Mouse (Mus musculus) T-helper 17 cell (primary cell): ENCODE results near the gene P3h4.

ENCODE experiments used
- in situ Hi-C, 2 experiments: fragments of 300-600 bp; cut with MboI, MseI; formaldehyde crosslinking; loops; 1 replicate in 1 of 2; 2 replicates in 1 of 2; pipeline ENCODE4 v1.15.1; 2025; ENCODE audit warnings: high pct_unique_total_duplicates in 2 of 2

Gene P3h4

DNA sequence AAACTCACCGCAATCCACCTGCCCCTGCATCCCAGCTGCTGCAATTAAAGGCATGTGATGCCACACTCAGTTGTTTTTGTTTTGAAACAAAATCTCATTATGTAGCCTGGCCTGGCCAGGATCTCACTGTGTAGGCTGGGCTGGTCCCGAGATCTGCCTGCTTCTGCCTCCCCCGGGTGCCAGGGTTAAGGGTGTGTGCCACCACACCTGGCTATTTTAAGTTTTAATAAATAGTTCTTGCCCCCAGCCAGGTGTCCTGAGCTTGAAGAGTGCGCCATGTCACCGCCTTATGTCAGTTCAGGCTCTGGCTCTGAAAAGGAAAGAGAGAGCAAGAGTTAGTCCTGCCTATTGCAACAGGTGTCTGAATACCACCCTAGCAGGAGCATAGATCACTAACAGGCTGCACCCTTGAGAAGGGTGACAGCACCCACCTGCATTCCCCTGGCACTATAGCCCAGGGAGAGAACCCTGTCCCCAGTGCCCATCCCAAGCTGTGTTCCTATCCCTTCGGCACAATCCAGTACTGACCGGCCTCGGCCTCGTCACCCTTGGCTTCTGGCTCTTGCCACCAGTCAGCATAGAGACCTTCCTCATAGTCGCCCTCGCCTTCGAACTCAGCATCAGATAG lies 5.7 kb downstream of the P3h4 start:
- in situ Hi-C loops = no loop called here

DNA sequence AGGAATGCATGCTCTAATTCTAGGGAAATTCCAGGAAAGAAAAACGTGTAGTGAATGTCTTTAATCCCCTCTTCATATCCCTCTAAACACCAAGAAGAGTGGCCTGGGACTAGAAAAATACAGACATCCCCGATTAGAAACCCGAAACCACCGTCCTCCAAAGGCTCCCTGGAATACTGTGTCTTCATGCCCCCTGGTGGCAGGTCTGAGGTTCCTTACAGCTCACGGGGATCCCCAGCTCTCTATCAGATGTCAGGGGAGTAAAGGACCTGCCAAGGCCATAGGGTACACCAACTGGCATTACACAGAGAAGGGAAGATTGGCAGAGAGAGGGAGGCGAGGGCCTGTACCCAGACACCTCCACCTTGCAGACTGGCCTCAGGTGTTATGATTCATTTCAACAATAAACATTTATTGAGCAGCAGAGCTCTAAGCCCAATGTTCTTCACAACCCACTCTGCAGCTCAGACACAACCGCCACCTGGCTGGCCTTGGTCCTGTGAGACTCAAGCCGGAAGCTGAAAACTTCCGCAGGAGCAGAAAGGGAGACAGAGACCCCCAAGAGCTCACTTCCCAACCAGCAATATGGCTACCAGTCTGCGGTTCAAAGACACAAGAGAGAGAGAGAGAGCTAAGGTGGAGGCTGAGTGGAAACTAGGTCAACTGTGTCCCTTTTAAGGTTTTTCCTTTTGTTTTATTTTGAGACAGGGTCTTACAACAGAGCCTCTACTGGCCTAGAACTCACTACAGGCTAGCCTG lies 6.4 kb downstream of the P3h4 start:
- in situ Hi-C loops = no loop called here

DNA sequence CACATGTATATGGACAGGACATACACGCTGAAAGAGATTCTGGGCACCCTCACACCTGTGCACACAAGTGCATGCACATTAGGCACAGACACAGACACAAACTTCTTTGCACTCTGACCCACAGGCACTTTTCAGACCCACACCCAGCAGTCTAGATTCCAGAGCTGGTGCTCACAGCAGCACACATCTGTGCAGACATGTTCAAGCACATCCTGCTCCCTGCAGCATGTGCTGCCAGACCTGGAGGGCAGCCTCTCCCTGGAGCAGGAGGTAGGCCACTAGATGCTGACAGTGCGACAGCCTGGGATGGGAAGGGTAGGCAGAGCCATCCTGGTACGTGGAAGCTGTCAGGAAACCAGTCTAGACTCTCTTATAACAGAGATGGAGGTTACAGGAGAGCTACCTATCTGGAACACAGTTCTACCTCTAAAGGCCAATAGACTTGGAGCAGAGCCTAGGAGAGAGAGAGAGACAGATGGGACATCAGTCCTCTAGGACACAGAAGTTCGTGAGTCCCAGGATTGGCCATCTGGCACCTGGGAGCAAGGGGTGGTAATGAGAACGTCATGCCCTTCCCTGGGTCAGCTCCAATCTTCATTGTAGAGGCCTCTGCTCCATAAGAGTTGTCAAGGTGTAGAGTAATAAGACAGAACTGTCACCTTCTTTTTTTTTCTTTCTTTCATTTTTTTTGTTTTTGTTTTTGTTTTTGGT lies 7.5 kb downstream of the P3h4 start:
- in situ Hi-C loops = no loop called here

DNA sequence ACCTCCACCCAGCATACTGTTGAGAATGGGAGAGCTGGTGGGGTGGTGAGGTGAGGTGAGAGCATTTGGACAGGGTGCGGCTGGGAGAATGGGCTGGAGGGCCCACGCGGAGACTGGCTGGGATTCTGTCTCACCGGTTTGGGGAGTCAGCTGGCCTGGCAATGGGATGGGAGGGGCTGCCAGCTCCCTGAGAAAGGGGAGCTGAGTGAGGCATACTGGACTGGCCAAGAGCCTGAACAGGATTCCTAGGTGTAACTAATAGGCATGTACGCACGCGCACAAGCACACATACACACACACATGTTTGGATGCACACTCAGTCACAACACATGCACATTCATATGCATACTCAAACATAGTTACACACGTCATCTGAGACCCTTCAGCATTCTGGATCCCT lies 8.4 kb downstream of the P3h4 start:
- in situ Hi-C loops = no loop called here

DNA sequence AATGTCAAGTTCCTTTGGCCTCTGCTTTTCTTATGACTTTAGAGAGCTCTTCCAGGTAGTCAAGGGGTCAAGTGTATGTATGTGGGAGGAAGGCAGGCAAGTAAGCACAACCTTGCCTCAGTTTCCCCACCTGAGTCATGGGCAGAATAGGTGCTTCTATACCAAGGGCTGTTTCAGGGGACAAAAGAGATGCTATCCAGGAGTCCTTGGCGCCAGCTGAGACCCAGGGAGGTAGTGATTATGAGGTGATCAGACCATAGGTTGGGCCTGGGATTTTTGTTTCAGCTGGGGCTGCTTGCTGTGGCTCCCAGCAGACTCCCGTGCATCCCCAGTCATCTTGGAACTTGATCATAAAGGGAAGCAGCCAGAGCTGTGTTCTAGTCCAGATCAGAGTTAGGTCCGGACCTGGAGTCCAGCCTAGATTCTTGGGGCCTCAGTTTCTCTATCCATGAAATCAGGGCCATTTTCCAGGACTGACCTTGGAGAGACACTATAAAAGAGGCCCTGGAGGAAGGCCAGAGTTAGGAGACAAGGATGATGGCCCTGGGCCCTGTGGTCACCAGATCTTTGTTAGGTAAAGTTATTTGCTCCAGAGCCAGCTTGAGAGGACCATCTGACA lies 10.1 kb downstream of the P3h4 start:
- in situ Hi-C loops = no loop called here

DNA sequence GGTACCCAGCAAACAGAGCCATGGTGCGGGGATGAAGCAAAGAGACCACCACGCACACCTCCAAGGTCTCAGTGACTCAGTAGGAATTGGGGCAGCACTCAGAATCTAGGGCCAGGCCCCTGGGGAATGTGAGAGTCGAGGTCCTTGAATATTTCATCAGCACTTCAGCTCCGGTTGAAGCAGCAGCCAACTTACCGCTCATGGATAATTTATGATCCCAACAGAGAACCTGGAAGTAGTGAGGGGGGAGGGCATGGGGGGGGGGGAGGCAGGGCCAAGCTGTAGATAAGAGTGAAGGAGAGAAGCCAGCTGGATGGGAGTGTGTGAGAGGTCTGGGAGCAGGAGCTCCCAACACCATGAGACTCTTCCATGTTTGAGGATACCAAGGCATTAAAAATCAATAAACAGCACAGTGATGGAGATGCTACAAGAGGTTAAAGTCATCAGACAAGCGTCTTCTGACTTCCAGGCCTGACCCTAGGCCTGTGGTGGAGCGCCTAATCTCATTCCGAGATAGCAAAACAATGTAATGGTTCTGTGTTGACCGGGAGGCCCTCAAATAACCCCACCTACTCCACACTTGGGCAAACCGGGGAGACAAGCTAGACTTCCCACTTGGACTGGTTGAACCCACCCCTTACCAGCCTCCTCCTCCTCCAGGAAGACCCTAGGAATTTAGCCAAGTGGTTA lies 11.0 kb downstream of the P3h4 start:
- in situ Hi-C loops = no loop called here

DNA sequence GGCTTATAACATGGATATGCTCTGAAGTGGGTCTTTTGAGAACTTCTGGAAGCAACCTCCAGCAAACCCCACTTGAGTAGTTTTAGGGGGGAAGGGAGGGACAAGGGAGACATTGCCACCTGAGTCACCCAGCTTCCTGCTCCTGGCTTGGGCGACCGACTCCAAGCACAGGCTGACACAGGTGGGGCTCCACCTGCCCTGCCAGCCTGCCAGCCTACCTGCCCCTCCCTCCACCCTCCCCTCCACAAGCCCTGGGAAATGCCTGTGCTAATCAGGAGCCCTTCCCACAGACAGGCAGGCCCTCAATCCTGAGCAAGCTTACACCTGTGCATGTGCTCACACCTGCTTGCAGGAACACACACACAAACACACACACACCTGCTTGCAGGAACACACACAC lies 12.0 kb downstream of the P3h4 start:
- in situ Hi-C loops = no loop called here

DNA sequence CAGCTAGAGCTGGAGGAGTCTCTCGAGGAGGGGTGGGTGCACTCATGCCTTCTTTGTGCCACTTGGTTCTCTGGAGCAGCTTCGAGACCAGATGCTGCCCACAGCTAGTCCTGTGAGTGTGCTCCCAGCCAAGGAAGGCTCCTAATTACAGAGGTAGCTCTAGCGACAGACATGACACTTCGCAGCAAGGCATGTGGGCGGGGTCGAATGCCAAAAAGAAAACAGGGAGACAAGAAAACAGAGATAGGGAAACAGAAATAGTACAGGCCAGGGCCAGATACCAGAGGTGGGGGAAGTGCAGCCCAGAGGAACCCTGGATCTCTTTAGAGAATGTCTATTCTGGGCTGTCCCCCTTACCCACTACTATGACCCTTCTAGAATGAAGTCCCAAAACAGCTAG lies 12.4 kb downstream of the P3h4 start:
- in situ Hi-C loops = no loop called here

DNA sequence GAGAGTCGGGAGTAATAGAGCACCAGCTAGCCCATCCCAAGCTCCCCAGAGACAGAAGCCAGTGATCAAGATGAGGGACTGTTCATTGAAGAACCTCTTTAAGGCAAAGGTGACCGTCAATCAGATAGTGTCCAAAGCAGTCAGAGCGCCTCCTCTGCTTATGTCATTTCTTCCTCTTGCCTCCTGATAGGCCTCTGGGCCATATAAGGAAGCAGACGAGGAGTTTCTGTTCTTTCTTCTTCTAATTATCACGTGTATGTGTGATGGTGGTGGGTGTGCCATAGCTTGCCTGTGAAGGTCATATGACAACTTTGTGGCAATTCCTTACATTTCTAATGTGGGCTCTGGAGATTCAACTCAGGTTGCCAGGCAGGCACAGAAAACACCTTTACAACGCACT lies 13.8 kb downstream of the P3h4 start:
- in situ Hi-C loops = no loop called here

DNA sequence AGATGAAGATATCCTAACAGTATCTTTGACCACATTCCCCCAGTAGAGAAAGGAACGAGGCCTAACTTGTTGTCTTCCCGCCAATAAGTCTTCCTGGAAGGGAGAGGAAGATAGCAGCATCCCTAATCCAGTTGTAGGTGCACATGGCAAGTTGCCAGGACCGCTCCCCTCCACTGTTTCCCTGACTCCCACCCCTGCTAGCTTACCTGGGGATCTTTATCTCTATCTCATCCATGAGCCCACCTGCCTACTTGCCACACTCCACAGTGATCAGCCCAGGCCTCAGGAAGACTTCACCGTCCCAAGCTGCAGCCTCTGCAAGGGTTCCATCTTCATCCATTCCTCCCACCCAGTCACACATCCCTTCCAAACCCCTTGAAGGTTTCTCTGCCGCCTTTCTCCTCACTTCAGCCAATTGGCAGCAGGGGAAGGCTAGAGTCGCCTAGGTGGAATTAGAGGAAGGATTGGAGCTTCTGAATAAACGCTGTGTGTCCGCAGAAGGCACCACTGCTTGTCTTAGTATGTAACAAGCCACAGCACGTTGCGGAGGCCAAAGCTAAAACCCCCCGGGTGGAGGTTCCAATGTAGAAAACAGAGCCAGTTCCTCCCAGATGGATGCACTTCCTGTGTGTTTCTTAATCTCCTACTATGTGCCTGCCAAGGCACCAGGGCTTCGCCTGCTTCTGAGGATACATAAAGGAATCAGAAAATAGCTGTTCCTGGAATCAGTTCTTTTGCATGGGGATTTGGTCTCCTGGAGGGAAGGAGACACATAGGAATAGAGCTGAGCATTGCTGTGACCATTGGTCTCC lies 14.7 kb downstream of the P3h4 start:
- in situ Hi-C loops = no loop called here

DNA sequence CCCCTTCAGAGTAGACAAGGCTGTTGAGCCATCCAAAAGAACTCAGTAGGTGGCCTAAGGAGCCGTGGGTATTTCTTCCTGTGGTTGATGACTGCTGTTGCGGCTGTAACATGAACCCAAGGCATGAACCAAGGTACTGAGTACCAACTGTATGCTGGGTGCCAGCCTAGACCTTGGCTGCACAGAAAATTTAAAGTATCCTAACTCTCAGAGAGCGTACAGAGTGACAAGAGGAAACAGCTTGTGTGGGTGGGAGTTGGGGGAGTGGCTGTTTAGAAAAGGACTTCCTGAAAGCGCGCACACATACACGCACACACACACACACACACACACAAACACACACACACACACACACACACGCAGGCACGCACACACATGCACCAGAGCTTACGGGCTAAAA lies 15.3 kb downstream of the P3h4 start:
- in situ Hi-C loops = no loop called here

DNA sequence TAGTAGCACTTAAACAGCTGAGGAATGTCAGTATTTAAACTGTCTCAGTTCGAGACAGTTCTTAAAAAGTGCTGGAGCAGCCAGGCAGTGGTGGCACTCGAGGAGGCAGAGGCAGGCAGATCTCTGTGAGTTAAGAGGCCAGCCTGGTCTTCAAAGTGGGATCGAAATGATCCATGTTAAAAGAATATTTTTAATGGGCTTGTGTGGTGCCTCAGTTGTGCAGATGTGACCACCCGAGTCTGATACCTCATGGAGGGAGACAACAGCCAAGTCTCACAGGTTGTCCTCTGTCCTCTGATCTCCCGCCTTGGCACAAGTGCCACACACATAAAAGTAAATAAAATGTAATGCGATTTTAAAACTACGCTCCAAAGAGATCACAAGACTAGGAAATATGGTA lies 16.1 kb downstream of the P3h4 start:
- in situ Hi-C loops = no loop called here

DNA sequence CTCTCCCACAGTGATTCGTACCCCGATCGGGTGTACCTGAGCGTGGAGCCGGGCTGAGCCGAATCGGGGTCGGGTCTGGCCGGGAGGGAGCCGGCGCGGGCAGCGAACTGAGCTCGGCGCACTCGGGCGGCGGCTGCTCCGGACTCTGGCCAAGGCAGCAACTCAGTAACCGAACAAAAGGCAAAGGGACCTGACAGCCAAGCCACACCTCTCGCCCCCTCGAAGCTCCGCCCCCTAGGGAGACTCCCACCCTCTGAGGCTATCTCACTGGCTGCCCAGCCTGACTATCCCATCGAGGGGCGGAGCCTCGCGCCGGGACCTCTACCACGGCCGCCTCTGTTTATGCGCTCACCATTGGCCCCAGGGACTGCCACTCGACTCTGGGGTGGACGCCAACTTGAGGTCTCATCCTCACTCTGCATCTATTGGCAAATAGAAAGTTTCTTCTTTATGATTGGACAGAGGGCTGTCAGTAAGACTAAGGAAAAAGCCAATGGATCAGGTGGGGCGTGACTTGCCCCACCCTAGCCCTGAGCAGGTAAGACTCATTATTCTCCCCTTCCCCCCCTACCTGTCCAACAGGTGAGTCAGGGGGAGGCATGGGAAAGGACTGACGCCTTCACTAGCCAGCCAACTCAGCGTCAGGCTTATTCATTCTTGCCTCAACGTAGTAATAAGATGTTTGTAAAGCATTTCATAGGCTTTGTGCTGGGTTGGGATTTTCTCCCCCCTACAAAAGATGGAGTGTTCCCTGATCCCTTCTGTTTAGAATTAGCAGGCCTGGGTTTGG lies 16.8 kb downstream of the P3h4 start, which contains the start of gene Jup:
TSS of gene Jup (minus strand) at position 164 of the 790 bp plus-strand sequence.
- in situ Hi-C loops = no loop called here

DNA sequence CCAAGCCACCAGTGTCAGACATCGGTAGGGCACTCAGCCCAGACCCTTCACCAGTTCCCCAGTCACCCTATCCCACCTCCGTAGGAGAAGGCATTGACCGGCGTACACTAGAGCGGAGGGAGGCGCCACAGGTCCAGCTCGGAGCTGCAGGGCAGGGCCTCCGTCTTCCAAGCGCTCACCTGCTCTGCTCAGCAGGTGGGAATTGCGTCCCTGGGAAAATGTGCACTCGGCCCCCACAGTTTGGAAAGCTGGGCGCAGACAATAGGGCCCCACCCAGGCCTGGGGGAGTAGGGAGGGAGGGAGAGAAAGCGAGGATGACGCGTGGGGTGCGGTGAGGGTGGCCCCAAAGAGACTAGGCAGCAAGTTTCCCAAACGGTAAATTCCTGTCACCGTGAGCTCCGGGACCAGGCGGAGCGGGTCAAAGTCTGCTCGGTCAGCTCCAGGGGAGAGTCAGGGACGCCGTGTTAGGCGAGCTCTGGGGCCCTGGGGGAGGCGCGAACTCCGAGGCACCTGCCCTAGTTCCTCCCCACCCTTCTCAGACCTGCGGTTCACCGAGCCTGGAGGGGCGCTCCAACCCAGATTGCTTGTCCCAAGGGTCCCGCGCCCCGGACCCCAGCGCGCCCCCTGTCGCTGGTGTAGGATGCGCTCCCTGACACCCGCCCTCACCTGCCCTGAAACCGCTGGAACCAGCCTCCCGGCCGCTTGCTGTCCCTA lies 17.6 kb downstream of the P3h4 start:
- in situ Hi-C loops = no loop called here

DNA sequence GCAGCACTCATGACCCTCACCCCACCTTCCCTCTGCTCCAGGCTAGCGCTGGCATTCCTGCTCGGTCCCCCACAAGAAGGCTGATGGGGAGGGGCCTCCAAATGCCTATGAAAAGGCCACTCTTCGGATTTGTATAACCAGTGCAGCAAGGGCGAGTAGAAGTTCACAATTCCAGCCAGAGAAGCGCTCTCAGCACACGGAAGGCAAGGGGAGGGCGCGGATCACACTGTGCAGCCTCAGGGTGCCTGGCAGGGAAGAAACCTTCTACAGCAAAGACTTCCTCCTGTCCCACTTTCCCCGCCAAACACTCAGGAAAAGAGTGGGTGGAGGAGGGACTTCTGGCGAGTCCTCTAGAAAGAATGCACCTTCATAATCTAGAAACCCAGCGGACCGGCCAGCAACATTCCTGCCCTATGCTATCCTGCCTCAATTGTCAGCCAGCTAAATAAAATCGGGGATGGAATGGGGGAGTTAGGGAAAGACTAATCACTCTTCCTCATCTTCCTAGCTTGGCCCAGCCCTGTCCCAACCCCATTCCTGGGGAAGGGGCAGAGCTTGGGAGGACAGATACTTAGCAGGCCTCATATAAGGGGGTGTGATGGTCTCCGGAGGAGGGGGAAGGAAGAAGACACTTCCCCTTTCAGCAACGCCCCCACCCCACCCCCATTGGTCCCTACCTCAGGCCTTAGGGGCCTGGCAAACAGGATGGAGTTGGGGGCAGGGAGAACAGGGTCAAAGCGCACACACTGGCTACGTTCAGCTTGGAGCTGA lies 18.6 kb downstream of the P3h4 start:
- in situ Hi-C loops = no loop called here

DNA sequence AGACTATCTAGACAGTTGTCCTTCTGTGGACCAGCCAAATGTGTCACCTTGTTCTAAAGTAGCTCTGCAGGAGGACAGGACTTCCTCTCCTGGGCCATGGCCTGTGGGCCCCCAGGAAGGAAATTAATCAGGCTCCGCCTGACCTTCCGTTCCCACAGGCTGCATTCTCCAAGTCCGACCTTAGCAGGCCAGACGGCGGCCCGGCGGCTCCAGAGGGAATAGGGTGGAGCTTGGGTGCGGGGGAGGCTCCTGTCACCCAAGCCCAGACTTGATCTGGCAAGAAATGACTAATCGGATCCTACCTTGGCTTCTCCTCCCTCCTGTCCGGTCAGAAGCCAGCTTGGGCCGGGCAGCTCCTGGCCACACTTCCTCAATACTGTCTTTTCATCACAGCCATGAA lies 19.4 kb downstream of the P3h4 start:
- in situ Hi-C loops = no loop called here

DNA sequence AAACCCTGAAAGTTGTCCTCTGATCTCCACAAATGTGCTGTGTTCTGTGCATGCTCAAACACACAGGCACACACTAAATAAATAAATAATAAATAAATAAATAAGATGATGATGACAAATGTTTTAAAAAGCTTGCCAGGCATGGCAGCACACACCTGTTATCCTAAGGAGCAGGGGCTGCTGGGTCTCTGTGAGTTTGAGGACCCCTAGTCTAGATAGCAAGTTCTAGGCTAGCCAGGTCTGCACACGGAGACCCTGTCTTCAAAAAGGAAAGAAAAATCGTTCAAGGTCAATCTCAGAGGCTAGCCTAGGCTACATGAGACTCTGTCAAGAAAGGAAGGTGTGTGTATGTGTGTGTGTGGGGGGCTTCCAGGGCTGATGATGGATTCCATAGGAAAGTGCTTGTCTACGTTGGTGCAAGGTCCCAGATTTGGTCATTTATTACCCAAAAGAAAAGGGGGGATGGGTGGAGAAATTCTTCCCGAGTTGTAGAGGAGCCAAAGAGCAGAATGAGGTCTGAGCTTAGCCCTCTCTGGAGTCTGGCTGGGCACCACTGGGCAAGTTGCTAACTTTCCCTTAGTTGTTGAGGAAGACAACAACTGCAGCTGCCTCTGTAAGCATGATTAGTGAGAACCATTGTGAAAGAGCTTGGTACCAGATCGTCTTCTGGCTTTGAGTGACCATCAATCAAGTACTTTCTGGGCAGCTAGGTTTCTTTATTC lies 20.1 kb downstream of the P3h4 start:
- in situ Hi-C loops = no loop called here

DNA sequence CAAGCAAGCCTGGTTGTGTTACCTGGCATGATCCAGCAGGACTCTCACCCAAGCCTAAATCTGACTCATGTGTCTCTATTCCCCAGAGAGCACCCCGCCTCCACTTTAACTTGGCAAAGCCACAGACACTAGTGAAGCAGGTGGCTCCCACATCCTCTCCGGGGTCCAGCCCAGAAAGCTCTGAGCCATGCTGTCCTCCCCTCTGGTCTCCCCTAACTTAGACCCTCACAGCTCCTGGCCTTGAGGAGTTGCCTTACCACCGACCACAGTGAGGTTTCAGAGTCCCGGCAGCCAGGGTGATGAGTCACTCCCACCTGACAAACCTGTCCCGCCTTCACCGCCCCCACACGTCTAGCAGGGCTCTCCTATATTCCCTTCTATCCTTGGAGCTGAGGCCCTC lies 20.9 kb downstream of the P3h4 start:
- in situ Hi-C loops = no loop called here
